Mouse (Mus musculus): Measurements from ENCODE around the gene Card10. TPM values are rescaled to one million over a fixed set of nuclear protein-coding genes. Genes with fewer than 3 reads are reported as not detected.

Gene Card10
- polyA plus RNA-seq, 1 experiment from 2014 or later, result 6.3 TPM

DNA sequence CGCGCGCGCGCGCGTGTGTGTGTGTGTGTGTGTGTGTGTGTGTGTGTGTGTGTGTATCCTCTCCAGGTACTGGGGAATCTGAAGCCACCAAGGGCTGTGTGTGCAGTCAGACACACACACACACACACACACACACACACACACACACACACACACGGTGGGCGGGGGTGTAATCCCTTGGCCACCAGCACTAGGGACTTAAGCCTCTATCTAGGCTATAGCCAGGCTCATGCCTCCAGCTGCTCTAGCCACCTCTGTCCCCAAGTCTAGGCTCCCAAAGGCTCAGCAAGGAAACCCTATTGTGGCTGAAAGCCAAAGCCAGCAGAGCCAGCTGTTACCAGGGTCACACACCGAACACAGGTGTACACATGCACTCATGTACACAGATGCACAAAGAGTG is 60.0 kb downstream of the Card10 start:
- H3K4me2 ChIP-seq (ENCODE audit: low read depth, low read length), result no peak overlapping the region
- no peak overlapping the region for H3K9ac ChIP-seq (ENCODE audit: low read length)
- no peak for ATAC-seq (replicated peaks; ENCODE audit: extremely low read depth, insufficient read depth, low FRiP score)
- H3K27me3 ChIP-seq (ENCODE audit: control insufficient read depth, insufficient read depth, low read length), result peaks cover 7% of the 10 kb centered on the region
- no peak overlapping the region for H3K27ac ChIP-seq (ENCODE audit: low read length)
- 82% methylated on average over 6 of the region's 10 CpGs for WGBS
- H3K4me1 ChIP-seq (ENCODE audit: control insufficient read depth, insufficient read depth, low read length), result no peaks in the 10 kb centered on the region
- H3K36me3 ChIP-seq (ENCODE audit: control insufficient read depth, insufficient read depth), result no peaks in the 10 kb centered on the region
- no peaks in the 10 kb centered on the region for H3K9me3 ChIP-seq (replicated peaks; ENCODE audit: control insufficient read depth, low read length)
- H3K4me3 ChIP-seq (ENCODE audit: low read length), result no peak overlapping the region

DNA sequence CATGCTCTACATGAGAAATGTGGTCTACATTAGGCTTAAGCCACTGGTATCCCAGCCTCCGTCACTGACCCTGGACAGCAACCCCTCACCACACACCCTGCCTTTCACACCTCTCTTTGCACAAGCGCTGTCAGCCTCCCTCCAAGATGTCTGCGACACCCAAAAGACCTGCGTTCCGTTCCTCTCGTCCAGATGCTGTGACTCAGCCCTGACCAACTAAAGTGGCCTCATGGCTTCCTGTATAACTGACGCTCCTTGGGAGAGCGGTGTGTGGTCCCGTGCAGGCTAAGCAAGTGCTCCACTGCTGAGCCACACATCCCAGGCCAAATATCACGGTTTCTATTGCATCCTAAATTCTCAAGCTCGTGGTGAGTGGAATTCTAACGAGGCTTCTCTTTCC is 62.2 kb downstream of the Card10 start:
- Histone ChIP-seq H3K9ac (ENCODE audit: low read length) (no peak overlapping the region), H3K36me3 (ENCODE audit: control insufficient read depth, insufficient read depth) (no peaks in the 10 kb centered on the region), H3K27me3 (ENCODE audit: control insufficient read depth, insufficient read depth, low read length) (peaks cover 22% of the 10 kb centered on the region), H3K9me3 (replicated peaks; ENCODE audit: control insufficient read depth, low read length) (no peaks in the 10 kb centered on the region), H3K27ac (ENCODE audit: low read length) (no peak overlapping the region), H3K4me2 (ENCODE audit: low read depth, low read length) (no peak overlapping the region), H3K4me1 (ENCODE audit: control insufficient read depth, insufficient read depth, low read length) (no peaks in the 10 kb centered on the region), H3K4me3 (ENCODE audit: low read length) (no peak overlapping the region)
- WGBS, result 46% methylated on average over 12 of the region's 12 CpGs
- ATAC-seq (replicated peaks; ENCODE audit: extremely low read depth, insufficient read depth, low FRiP score), result no peak

DNA sequence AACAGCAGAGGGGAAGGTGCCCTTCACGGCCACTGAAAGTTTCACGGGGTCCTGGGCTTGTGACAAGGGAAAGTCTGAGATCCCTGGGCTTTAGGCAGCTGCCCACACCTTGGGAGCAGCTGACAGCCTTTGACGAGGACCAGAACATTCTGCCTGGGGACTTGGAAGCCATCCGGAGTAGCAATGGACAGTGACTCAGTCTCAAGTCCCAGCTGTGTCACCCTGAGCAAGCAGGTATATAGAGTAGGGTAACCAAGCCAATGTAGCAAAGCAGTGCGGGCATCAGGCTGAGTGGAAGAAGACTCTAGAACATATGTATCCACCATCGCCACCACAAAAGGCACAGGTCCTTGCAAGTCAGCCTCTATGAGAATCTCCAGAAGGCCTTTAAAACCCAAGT is 65.7 kb downstream of the Card10 start:
- no peaks in the 10 kb centered on the region for H3K4me1 ChIP-seq (ENCODE audit: control insufficient read depth, insufficient read depth, low read length)
- peaks cover 21% of the 10 kb centered on the region for H3K27me3 ChIP-seq (ENCODE audit: control insufficient read depth, insufficient read depth, low read length)
- 39% methylated on average over 6 of the region's 6 CpGs for WGBS
- H3K4me2 ChIP-seq (ENCODE audit: low read depth, low read length), result no peak overlapping the region
- H3K4me3 ChIP-seq (ENCODE audit: low read length), result no peak overlapping the region
- H3K9me3 ChIP-seq (replicated peaks; ENCODE audit: control insufficient read depth, low read length), result no peaks in the 10 kb centered on the region
- no peak overlapping the region for H3K9ac ChIP-seq (ENCODE audit: low read length)
- H3K36me3 ChIP-seq (ENCODE audit: control insufficient read depth, insufficient read depth), result no peaks in the 10 kb centered on the region
- ATAC-seq (replicated peaks; ENCODE audit: extremely low read depth, insufficient read depth, low FRiP score), result no peak
- H3K27ac ChIP-seq (ENCODE audit: low read length), result no peak overlapping the region

DNA sequence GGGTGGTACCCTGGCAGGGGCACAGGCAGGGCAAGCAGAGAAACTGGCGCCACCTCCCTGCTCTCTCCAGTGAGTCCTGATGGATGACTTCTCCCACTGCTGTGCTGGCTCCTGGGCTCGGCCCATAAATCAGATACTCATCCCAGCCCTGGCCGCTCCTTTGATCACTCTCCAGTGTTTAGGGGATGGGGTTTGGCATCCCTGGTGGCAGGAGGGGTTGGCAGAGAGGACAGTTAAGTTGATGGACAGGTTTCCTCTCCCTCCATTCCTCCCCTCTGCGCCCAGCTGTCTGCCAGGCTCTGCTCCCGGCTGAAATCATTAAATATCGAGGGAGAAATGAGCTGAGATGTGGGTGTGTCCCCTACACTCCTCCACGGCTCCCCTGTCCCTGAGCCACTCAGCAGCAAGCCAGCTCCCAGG is 66.2 kb downstream of the Card10 start:
- Histone ChIP-seq H3K4me2 (ENCODE audit: low read depth, low read length) (no peak overlapping the region), H3K4me3 (ENCODE audit: low read length) (no peak overlapping the region), H3K27me3 (ENCODE audit: control insufficient read depth, insufficient read depth, low read length) (peaks cover 20% of the 10 kb centered on the region), H3K27ac (ENCODE audit: low read length) (no peak overlapping the region), H3K36me3 (ENCODE audit: control insufficient read depth, insufficient read depth) (no peaks in the 10 kb centered on the region), H3K4me1 (ENCODE audit: control insufficient read depth, insufficient read depth, low read length) (no peaks in the 10 kb centered on the region), H3K9ac (ENCODE audit: low read length) (no peak overlapping the region), H3K9me3 (replicated peaks; ENCODE audit: control insufficient read depth, low read length) (no peaks in the 10 kb centered on the region)
- 31% methylated on average over 7 of the region's 7 CpGs for WGBS
- no peak for ATAC-seq (replicated peaks; ENCODE audit: extremely low read depth, insufficient read depth, low FRiP score)

DNA sequence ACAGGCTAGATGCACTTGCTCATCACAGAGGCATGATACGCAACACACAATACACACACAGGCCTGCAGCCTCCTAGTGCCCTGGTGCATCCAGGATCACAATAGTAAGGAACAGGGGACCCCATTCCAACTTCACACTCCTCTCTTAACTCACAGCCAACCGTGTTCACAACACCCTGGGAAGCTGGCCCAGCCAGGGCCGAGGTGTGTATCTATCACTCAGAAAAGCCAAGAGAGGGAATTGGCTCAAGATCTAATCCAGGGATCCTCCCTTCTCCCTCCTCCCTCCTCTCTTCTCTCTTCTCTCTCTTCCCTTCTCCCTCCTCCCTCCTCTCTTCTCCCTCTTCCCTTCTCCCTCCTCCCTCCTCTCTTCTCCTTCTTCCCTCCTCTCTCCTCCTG is 66.7 kb downstream of the Card10 start:
- H3K9me3 ChIP-seq (replicated peaks; ENCODE audit: control insufficient read depth, low read length), result no peaks in the 10 kb centered on the region
- no peak overlapping the region for H3K9ac ChIP-seq (ENCODE audit: low read length)
- H3K4me1 ChIP-seq (ENCODE audit: control insufficient read depth, insufficient read depth, low read length), result no peaks in the 10 kb centered on the region
- no peak overlapping the region for H3K4me3 ChIP-seq (ENCODE audit: low read length)
- WGBS, result 49% methylated on average over 3 of the region's 3 CpGs
- no peak overlapping the region for H3K4me2 ChIP-seq (ENCODE audit: low read depth, low read length)
- no peak for ATAC-seq (replicated peaks; ENCODE audit: extremely low read depth, insufficient read depth, low FRiP score)
- H3K27me3 ChIP-seq (ENCODE audit: control insufficient read depth, insufficient read depth, low read length), result peaks cover 20% of the 10 kb centered on the region
- H3K27ac ChIP-seq (ENCODE audit: low read length), result no peak overlapping the region
- H3K36me3 ChIP-seq (ENCODE audit: control insufficient read depth, insufficient read depth), result no peaks in the 10 kb centered on the region

DNA sequence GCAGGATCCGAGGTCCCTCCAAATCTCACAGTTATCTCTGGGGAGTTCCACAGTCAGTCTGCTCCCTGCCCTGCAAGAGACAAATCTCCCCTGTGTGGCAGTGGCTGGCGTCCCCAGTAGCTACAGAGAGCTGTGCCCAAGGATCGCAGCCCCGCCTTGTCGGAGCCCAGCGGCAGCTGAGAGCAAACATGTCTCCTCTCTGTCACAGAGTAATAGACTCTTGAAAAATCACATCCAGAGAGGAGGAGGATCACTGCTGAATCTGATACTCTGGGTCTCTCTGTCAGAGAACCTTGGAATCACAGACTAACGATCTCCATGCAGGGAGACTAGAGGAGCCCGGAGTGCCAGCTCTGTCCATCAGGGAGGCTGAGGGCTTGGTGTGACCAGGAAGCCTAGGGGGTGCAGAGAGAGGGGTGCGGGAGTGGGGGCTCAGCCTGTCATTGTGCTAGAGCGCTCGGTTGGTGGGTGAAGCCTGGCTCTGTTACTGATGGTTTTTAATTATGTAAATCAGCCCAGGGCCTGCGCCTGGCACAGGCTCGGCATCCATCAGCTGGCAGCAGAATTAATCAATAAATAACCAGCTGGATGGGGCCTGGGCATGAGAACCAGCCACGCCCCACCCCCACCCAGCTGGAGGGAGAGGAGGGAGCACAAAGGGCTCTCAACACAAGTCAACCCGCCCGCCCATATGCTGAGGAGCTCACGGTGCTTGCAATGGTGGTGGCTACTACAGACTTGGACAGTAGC is 67.2 kb downstream of the Card10 start:
- no peak for ATAC-seq (replicated peaks; ENCODE audit: extremely low read depth, insufficient read depth, low FRiP score)
- H3K27me3 ChIP-seq (ENCODE audit: control insufficient read depth, insufficient read depth, low read length), result peaks cover 18% of the 10 kb centered on the region
- no peak overlapping the region for H3K27ac ChIP-seq (ENCODE audit: low read length)

DNA sequence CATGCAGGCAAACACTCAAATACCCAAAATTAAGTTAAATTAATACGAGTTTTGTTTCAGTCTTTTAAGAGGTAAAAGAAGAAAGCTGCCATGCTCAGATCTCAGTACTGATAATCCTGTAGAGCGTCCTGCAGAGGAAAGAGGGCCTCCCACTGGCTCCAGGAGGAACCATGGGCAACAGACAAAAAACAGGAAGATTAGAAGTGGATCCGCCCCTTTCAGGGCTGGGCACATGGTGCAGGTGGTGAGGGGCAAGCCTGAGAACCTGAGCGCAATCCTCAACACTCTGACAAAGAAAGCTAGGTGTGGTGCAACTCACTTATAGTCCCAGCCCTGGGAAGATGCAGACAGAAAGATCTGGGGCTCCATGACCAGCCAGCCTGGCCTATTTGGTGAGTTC is 71.0 kb downstream of the Card10 start:
- Histone ChIP-seq H3K36me3 (ENCODE audit: control insufficient read depth, insufficient read depth) (no peaks in the 10 kb centered on the region), H3K9ac (ENCODE audit: low read length) (no peak overlapping the region), H3K27me3 (ENCODE audit: control insufficient read depth, insufficient read depth, low read length) (peaks cover 11% of the 10 kb centered on the region), H3K4me3 (ENCODE audit: low read length) (no peak overlapping the region), H3K27ac (ENCODE audit: low read length) (no peak overlapping the region), H3K9me3 (replicated peaks; ENCODE audit: control insufficient read depth, low read length) (no peaks in the 10 kb centered on the region), H3K4me1 (ENCODE audit: control insufficient read depth, insufficient read depth, low read length) (no peaks in the 10 kb centered on the region), H3K4me2 (ENCODE audit: low read depth, low read length) (no peak overlapping the region)
- WGBS, result 48% methylated on average over 4 of the region's 4 CpGs
- no peak for ATAC-seq (replicated peaks; ENCODE audit: extremely low read depth, insufficient read depth, low FRiP score)

More for the DNA sequence above, 67.2 kb downstream of the Card10 start:
- H3K9me3 ChIP-seq (replicated peaks; ENCODE audit: control insufficient read depth, low read length), result no peaks in the 10 kb centered on the region
- H3K36me3 ChIP-seq (ENCODE audit: control insufficient read depth, insufficient read depth), result no peaks in the 10 kb centered on the region
- H3K4me1 ChIP-seq (ENCODE audit: control insufficient read depth, insufficient read depth, low read length), result no peaks in the 10 kb centered on the region
- H3K4me3 ChIP-seq (ENCODE audit: low read length), result no peak overlapping the region
- 38% methylated on average over 17 of the region's 17 CpGs for WGBS
- H3K4me2 ChIP-seq (ENCODE audit: low read depth, low read length), result no peak overlapping the region
- no peak overlapping the region for H3K9ac ChIP-seq (ENCODE audit: low read length)

DNA sequence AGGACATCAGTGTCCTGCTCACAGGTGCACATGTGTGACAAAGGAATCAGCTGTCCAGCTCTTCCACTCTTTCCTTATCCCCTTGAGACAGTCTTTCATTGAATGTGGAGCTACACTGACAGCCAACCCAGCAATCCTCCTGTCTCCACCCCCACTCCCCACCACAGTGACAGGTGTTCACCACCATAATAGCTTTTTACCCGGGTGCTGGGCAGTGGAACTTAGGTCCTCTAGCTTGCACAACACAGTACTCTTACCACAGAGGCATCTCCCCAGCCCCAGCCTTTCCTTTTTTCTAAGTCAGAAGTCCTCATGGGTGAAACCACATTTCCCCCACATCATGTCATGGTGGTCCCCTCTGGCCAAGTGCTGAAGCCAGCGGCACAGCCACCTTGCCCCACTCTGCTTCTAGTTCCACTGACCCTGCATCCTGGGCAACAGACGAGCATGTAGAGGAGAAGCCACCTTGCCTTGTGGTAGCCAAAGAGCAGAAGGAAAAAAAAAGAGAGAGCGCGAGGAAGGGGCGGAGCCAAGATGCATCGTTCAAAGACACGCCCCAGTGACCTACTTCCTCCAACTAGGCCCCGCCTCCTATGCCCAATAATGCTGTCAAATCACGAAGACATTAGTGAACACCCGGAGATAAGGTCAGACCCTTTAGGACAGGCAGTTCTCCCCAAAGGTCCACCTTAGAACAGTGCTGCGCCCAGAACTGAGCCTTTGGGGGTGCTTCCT is 72.4 kb downstream of the Card10 start:
- Histone ChIP-seq H3K4me3 (ENCODE audit: low read length) (no peak overlapping the region), H3K27me3 (ENCODE audit: control insufficient read depth, insufficient read depth, low read length) (no peaks in the 10 kb centered on the region), H3K27ac (ENCODE audit: low read length) (no peak overlapping the region), H3K4me1 (ENCODE audit: control insufficient read depth, insufficient read depth, low read length) (no peaks in the 10 kb centered on the region), H3K9me3 (replicated peaks; ENCODE audit: control insufficient read depth, low read length) (no peaks in the 10 kb centered on the region), H3K9ac (ENCODE audit: low read length) (no peak overlapping the region), H3K36me3 (ENCODE audit: control insufficient read depth, insufficient read depth) (no peaks in the 10 kb centered on the region), H3K4me2 (ENCODE audit: low read depth, low read length) (no peak overlapping the region)
- ATAC-seq (replicated peaks; ENCODE audit: extremely low read depth, insufficient read depth, low FRiP score), result no peak
- WGBS, result 70% methylated on average over 12 of the region's 12 CpGs

DNA sequence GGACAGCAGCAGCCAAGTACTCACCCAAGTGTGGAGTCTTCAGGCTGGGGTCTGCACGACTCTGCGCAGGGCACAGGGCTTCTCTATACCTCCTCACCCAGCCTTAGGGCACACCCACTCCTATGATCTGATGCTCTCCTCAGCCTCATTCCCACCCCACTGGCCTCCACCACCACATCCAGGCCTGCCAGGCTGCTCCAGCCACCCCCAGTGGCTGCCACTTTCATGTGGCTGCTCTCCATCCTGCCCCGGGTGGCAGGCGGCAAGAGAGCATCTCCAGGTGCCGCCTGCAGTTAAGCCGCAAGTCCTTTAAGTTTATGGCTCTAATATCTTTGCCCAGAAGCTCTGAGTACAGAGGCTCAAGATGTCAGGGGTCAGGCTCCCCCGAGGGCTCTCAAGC is 76.1 kb downstream of the Card10 start:
- ATAC-seq (replicated peaks; ENCODE audit: extremely low read depth, insufficient read depth, low FRiP score), result no peak
- Histone ChIP-seq H3K4me1 (ENCODE audit: control insufficient read depth, insufficient read depth, low read length) (no peaks in the 10 kb centered on the region), H3K9me3 (replicated peaks; ENCODE audit: control insufficient read depth, low read length) (no peaks in the 10 kb centered on the region), H3K4me3 (ENCODE audit: low read length) (no peak overlapping the region), H3K27ac (ENCODE audit: low read length) (no peak overlapping the region), H3K36me3 (ENCODE audit: control insufficient read depth, insufficient read depth) (no peaks in the 10 kb centered on the region), H3K9ac (ENCODE audit: low read length) (no peak overlapping the region), H3K4me2 (ENCODE audit: low read depth, low read length) (no peak overlapping the region), H3K27me3 (ENCODE audit: control insufficient read depth, insufficient read depth, low read length) (peaks cover 11% of the 10 kb centered on the region; the same call in 1 of the 2 replicates)
- 61% methylated on average over 7 of the region's 7 CpGs for WGBS

Measured in heart, embryonic 16.5 days (tissue).